Mouse (Mus musculus) mouse trophoblast stem cell (cell line): ENCODE results near the gene Dock2.

Experiments
- in situ Hi-C, 2 experiments: fragments of 300-500 bp; cut with MseI, MboI; formaldehyde crosslinking; loops; 2 replicates in 1 of 2; 3 replicates in 1 of 2; pipeline ENCODE4 v1.15.1; 2025

The Dock2 gene

DNA sequence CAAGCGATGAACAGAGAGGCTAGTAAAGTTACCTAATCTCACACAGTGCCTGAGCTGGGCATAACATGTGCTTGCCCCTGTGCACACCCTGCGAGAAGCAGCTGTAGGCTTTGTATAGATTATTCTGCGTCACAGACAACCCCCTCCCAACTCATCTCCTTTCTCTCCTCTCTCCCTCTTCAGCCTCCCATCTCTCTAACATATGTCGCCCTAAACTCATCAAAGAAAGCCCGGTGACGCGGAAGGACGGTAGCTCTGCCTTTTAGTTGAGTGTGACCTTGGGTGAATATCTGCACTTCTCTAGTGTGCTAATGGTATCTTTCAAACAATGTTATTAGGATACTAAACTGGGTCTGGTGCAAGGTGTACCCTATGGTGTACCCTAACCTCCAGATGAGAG lies 13.7 kb downstream of the Dock2 start:
- in situ Hi-C loops = no loop called here

GRCm38 (mm10) chr11:34769396-34769795 lies 14.3 kb downstream of the Dock2 start:
- in situ Hi-C loops = no loop called here

DNA sequence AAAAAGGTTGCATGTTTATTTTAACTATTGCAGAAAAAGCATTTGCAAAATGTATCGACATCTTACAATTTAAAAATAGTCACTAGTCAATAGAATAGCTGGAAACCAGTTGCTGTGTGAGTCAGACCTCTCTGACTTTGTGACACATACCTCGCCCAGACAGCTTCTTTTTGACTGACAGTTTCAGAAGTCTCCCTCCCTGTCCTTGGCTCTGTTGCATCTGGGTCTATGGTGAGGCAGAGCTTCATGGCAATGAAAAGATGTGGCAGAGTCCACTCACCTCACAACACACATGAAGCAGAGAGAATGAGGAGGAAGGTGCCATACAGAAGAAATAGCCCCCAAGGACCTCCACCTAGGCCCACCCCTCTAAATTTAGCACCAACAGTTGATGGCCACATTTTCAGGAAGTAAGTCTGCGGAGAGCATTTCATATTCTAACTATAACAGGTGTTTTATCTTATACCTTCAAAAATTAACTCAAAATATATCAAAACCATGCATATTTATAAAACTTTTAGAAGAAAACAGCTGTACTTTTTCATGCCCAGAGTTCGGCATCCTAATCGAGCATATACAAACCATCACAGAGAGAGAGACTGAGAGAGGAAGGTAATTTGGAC lies 19.8 kb downstream of the Dock2 start:
- in situ Hi-C loops = no loop called here

- in situ Hi-C loops = no loop called here
Measured at GRCm38 (mm10) chr11:34762570-34763127, 21.0 kb downstream of the Dock2 start.

DNA sequence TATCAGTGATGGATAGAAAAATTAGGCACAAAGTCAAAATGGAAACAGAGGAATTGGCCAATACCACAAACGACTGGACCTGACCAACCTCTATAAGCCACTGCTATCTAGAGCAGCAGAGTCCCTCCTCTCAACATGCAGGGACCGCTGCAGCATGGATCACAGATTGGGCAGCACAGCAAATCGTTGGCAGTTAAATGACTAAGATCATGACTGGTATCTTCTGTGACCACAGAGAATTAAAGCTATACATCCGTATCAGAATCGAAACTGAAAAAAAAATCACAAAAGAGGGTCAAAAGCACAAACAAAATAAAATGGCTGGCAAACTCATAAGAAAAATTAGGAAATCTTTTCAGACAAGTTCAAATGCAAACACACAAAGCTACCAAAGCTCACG lies 21.6 kb downstream of the Dock2 start:
- in situ Hi-C loops = no loop called here

GRCm38 (mm10) chr11:34759582-34759981 lies 24.1 kb downstream of the Dock2 start:
- in situ Hi-C loops = no loop called here

GRCm38 (mm10) chr11:34741081-34741480 lies 42.6 kb downstream of the Dock2 start:
- in situ Hi-C loops = no loop called here

DNA sequence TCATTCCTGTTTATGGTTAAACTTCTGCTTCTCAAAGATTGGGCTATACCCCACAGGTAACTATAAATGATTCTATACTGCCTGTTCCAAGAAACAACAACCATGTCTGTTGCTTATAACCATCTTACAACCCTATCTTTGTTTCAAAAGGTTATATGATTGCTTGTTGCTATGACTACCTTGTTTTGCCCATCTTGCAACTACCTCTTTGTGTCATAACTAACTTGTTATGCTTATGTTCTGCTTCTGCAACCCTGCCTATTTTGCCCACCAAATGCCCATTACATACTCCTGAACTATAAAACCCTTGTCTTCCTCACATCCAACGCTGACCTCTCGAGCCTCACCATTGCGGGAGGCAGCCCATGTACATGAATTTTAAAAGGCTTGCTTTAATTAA lies 43.9 kb downstream of the Dock2 start:
- in situ Hi-C loops = no loop called here

DNA sequence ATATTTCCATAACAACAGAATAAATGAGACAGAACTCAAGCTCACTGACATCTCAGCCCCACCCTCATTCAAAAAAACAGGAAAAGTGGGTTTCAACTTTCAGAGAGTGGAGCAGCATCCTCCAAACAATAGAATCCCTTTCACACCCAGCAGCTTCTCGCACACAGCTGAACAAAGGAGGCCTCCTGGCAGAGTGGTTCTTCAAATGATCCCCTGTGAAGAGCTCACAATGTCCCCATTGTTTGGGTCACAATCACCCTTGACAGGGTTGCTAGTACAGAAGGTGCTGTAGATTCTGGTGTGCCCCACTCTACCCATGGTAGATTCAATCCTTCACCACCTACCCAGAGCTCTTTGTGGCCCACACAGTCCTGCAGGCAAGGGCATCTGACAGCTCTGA lies 44.7 kb downstream of the Dock2 start:
- in situ Hi-C loops = no loop called here

DNA sequence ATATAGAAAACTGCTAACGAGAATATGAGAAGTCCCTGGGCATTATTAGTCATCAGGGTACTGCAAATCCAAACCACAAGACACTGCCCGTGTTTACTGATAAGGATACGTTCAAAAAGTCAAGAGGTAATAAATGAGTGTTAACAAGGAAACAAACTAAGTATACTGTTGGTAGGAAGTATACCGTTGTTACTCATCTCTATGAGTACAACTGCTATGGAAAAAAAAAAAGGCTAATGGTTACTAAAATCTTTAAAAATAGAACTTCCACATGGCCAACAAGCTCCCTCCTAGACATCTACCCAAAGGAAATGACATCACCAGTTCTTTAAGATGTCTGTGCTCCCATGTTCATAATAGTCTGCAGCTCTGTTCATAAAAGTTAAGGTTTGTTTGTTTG lies 46.5 kb downstream of the Dock2 start:
- in situ Hi-C loops = no loop called here

- in situ Hi-C loops = no loop called here
Measured at GRCm38 (mm10) chr11:34734033-34734432, 49.7 kb downstream of the Dock2 start.

- in situ Hi-C loops = no loop called here
Measured at GRCm38 (mm10) chr11:34727467-34727866, 56.2 kb downstream of the Dock2 start.

DNA sequence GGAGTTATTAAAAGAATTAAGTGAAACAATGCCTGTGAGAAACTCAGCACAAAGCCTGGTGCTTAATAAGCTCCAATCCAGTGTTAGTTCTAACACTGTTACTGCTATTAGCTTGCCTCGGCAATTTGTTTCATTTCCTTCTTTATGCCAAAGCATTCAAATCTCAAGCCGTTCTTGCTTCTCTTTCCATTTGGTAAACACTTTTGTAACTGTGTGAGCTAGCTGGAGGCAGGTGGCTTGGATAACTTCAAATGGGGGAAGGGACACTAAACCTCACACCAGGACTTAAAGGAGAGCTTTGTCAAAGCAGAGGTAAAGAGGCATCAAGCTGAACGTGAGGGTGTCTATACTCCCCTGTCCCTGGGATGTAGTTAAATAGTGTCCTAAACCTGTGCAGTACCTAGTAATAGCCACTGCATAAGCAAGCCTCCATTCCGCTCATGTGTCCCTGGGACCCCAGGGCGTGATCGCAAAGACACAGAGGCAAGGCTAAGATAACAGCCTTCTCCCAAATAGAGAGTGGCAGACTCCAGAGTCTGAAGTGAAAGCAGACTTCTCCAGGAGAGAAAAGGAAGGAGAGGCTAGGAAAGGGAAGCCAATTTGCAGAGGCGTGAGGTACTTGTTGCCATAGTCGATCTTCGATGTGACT lies 56.9 kb downstream of the Dock2 start:
- in situ Hi-C loops = no loop called here

GRCm38 (mm10) chr11:34713360-34713759 lies 70.3 kb downstream of the Dock2 start:
- in situ Hi-C loops = no loop called here

- in situ Hi-C loops = no loop called here
Measured at GRCm38 (mm10) chr11:34708278-34708677, 75.4 kb downstream of the Dock2 start.

DNA sequence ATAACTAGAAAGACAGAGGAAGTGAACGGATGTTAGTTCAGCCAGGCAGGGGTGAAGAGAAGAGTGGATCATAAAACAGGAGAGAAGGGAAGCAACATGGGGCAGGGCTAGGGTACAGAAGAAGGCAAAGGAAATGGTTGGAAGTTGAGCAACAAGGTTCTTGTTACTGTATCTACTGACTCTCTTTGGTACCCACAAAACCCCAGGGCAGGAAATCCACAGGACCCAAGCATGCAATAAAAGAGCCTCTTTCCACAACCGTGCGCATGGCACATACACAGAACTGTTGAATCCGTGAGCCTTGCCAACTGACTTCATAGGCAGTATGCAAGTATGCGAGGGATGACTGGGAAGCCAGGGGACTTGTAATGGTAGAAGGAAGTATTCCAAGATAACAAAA lies 76.3 kb downstream of the Dock2 start:
- in situ Hi-C loops = no loop called here

GRCm38 (mm10) chr11:34705108-34705446 lies 78.6 kb downstream of the Dock2 start:
- in situ Hi-C loops = no loop called here

DNA sequence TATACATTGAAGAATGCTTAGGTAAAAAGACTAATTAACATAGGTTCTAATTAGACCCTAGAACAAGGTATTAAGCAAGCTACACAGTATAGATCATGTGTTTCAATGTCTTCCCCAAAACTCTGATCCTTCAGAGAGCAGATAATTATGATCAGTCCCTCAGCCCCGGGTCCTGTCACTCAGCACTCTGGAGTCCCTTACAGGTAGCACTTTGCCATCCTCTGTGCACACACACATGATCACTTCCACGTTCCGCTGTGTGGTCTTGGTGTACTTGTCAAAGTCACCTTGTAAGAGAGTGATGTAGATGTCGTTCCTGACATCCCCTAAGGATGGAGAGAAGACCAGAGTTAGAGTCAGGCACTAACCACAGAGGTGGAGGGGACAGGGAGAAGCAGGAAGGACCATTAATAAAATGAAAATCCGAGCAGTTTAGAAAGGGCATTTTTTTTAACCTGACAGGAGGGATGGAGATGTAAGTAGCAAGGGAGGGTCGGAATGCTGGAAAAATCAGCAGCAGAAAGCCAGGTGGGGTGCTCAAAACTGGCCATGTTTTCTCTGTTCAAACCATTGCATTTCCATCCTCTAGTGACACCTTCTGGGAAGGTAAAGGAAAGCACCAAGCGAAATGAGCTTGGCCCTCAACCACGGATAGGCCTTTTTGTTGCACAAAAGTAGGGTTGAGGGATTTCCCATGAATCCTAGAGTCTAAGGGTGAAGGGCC lies 79.1 kb downstream of the Dock2 start:
- in situ Hi-C loops = no loop called here

DNA sequence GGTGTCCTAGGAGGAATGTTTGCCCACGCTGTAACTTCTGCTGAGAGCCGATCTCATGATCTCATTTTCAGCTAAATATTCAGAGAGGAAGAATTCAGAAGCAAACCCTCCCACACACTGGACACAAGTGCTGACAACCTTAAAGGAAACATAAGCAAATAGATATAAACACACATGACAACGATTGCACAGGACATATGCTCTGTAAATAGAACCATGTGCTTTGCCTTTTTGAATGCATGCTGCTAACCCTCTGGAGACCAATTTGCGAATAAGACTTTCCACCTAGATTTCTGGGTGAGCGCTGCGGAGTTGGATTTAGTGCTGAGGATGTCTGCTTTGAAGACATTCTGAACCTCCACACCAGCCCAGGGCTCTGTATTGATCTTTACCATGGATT lies 79.8 kb downstream of the Dock2 start:
- in situ Hi-C loops = no loop called here

GRCm38 (mm10) chr11:34681790-34682189 lies 101.9 kb downstream of the Dock2 start:
- in situ Hi-C loops = no loop called here

- in situ Hi-C loops = no loop called here
Measured at GRCm38 (mm10) chr11:34544631-34545030, 239.1 kb downstream of the Dock2 start.

- in situ Hi-C loops = no loop called here
Measured at GRCm38 (mm10) chr11:34532131-34532530, 251.6 kb downstream of the Dock2 start.

DNA sequence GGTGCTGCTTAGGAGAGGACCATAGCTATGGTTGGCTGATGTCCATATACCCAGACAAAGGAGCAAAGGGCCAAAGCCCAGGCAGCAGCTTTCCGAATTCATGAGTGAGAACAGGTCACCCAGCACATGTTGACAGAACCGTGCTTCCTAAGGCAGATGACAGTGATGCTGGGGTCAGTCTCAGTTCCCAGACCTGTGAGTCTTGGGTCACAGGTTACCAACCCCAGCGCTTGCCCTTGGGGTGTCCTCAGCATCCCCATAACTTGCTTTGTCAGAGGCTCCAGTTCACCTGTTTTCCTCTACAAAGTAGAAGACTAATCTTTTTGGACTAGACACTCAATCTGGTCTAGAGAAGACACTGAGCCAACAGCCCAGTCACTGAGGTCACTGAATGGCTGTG lies 252.7 kb downstream of the Dock2 start:
- in situ Hi-C loops = no loop called here
